ENCODE assay signal across 9 mouse cellular contexts in the genomic region with DNA sequence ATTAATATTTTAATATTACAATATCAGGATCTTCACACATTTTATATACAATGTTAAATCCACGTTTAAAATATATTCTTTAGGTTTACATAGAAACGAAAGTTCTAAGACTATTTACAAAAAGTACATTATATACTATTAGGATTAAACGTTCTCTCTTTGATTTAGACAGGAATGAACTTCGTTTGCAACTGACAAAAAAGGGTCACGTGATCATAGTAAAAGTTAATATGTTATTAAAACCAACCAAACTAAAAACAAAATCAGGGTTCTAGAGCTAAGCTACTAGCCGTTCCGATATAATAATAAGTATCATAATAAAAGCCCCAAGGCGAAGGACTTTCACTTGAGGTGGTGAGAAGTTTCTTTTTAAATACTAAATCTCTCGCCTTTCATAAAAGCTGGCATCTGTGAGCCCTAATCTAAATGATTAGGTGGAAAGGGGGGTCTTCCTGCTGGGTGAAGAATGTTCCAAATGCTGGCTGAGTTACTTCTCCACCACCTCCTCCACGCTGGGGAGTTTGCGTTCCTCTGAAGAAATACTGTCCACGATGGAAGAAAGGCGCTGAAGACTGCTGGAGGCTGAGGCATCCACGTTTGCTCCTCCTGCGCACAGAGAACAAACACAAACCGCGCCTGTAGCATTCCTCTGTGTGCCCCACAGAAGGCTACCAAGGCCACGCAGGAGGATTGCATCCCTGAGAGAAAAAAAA. TPM values are rescaled to one million over a fixed set of nuclear protein-coding genes. Genes with fewer than 3 reads are reported as not detected.
DNase-seq lines count a peak whose midpoint lies in the region; ATAC-seq and TF ChIP-seq lines count a peak whose summit lies in the region.
"Had no signal": no experiment of that assay in that cellular context is flagged by ENCODE, and none has a peak within 500 bp of the region (broad histone marks: within the 10 kb centered on the region; RNA-seq: fewer than 3 reads in every experiment).

No protein-coding gene starts in this region.

- 34% methylated on average over 18 of the region's 18 CpGs for WGBS in embryonic facial prominence, embryonic 14.5 days
- WGBS in intestine, embryonic 15.5 days: 32% methylated on average over 18 of the region's 18 CpGs
- 51% methylated on average over 18 of the region's 18 CpGs for WGBS in neural tube, embryonic 14.5 days
- WGBS in cerebellum, adult 2 months: 37% methylated on average over 18 of the region's 18 CpGs

- H3K4me2 ChIP-seq in embryonic facial prominence, embryonic 14.5 days (ENCODE audit: low read depth, low read length): peak overlapping the region; percentile 53
- peak overlapping the region; percentile 58 for H3K4me2 ChIP-seq in intestine, embryonic 15.5 days (replicated peaks)
- H3K4me2 ChIP-seq in neural tube, embryonic 14.5 days (ENCODE audit: low read depth, low read length): peak overlapping the region; percentile 37; the same call in 1 of the 2 replicates

- peak overlapping the region; percentile 23 for H3K4me3 ChIP-seq in embryonic facial prominence, embryonic 14.5 days (ENCODE audit: low read depth, low read length)
- peak overlapping the region; percentile 15; the same call in 1 of the 2 replicates for H3K4me3 ChIP-seq in intestine, embryonic 15.5 days (replicated peaks)
- no peak overlapping the region for H3K4me3 ChIP-seq in neural tube, embryonic 14.5 days (ENCODE audit: low read depth, low read length)
- no peak overlapping the region for H3K4me3 ChIP-seq in cerebellum, adult 2 months (replicated peaks; ENCODE audit: insufficient read depth, low read depth, low read length)

- intact Hi-C loops in left cerebral cortex, postnatal 36 days (cut with DNase I): no loop called here

- peak overlapping the region; percentile 45 for H3K9ac ChIP-seq in embryonic facial prominence, embryonic 14.5 days (ENCODE audit: low read depth, low read length)
- no peak overlapping the region for H3K9ac ChIP-seq in intestine, embryonic 15.5 days
- H3K9ac ChIP-seq in neural tube, embryonic 14.5 days (replicated peaks; ENCODE audit: low read depth, low read length): 0 out of 2 replicates have a peak overlapping the region, but pooled peaks have one; percentile 2

- H3K4me1 ChIP-seq in embryonic facial prominence, embryonic 14.5 days (ENCODE audit: control insufficient read depth, insufficient read depth, low read length): peaks cover 10% of the 10 kb centered on the region; the same call in 1 of the 2 replicates
- no peaks in the 10 kb centered on the region for H3K4me1 ChIP-seq in intestine, embryonic 15.5 days (replicated peaks)
- H3K4me1 ChIP-seq in neural tube, embryonic 14.5 days (ENCODE audit: control insufficient read depth, insufficient read depth, low read length): no peaks in the 10 kb centered on the region
- H3K4me1 ChIP-seq in cerebellum, adult 2 months (ENCODE audit: control insufficient read depth, insufficient read depth, low read length): no peaks in the 10 kb centered on the region

- ATAC-seq in embryonic facial prominence, embryonic 14.5 days (ENCODE audit: low read depth): 0 out of 2 replicates have a peak, but pooled peaks have one; percentile 10
- ATAC-seq in intestine, embryonic 15.5 days: peak; percentile 65; the same call in 1 of the 2 replicates
- ATAC-seq in neural tube, embryonic 14.5 days (ENCODE audit: low read depth): 0 out of 2 replicates have a peak, but pooled peaks have one; percentile 34

- H3K36me3 ChIP-seq in embryonic facial prominence, embryonic 14.5 days (ENCODE audit: control insufficient read depth, insufficient read depth, low read length): no peaks in the 10 kb centered on the region
- no peaks in the 10 kb centered on the region for H3K36me3 ChIP-seq in intestine, embryonic 15.5 days
- no peaks in the 10 kb centered on the region for H3K36me3 ChIP-seq in neural tube, embryonic 14.5 days (ENCODE audit: control insufficient read depth, insufficient read depth, low read length)

- peak; percentile 18 to 26 for DNase-seq in left cerebral cortex, postnatal 36 days (ENCODE audit: low spot score in 2 of 2)
- DNase-seq in left cerebral cortex, adult 9 months (ENCODE audit: low spot score in 2 of 2): no peak
- no peak for DNase-seq in embryonic facial prominence, embryonic 14.5 days (ENCODE audit: low spot score)
- no peak for DNase-seq in adrenal gland, postnatal 10 days
- no peak for DNase-seq in spleen, postnatal 4 days (ENCODE audit: low spot score in 2 of 2)
- DNase-seq in cerebellum, adult 2 months: no peak
- DNase-seq: kidney, postnatal 25 days had no signal

- no peak overlapping the region for H3K27ac ChIP-seq in embryonic facial prominence, embryonic 14.5 days (replicated peaks; ENCODE audit: low read depth, low read length)
- no peak overlapping the region for H3K27ac ChIP-seq in intestine, embryonic 15.5 days
- H3K27ac ChIP-seq in neural tube, embryonic 14.5 days (ENCODE audit: low read depth, low read length): no peak overlapping the region
- no peak overlapping the region for H3K27ac ChIP-seq in cerebellum, adult 2 months (ENCODE audit: insufficient read depth, low read length)

- H3K27me3 ChIP-seq in embryonic facial prominence, embryonic 14.5 days (replicated peaks; ENCODE audit: control insufficient read depth, insufficient read depth, low read length): 0 out of 2 replicates have a peak, but pooled peaks cover under 1% of the 10 kb centered on the region
- no peaks in the 10 kb centered on the region for H3K27me3 ChIP-seq in intestine, embryonic 15.5 days (replicated peaks)
- H3K27me3 ChIP-seq in neural tube, embryonic 14.5 days (ENCODE audit: control insufficient read depth, insufficient read depth, low read length): no peaks in the 10 kb centered on the region
- no peaks in the 10 kb centered on the region for H3K27me3 ChIP-seq in cerebellum, adult 2 months (ENCODE audit: control insufficient read depth, insufficient read depth, low read length)

- no peak for TF ChIP-seq POLR2A in cerebellum, adult 2 months (IDR thresholded peaks at IDR 0.05; ENCODE audit: borderline replicate concordance, insufficient read depth, low read length)

- no peak for TF ChIP-seq CTCF in cerebellum, adult 2 months (IDR thresholded peaks at IDR 0.05; ENCODE audit: borderline replicate concordance, insufficient read depth, low read depth, low read length)

- no peaks in the 10 kb centered on the region for H3K9me3 ChIP-seq in embryonic facial prominence, embryonic 14.5 days (ENCODE audit: control insufficient read depth, low read length)
- H3K9me3 ChIP-seq in intestine, embryonic 15.5 days: no peaks in the 10 kb centered on the region
- no peaks in the 10 kb centered on the region for H3K9me3 ChIP-seq in neural tube, embryonic 14.5 days (ENCODE audit: control insufficient read depth, low read length)

RNA-seq across cellular contexts. Expression of a gene that starts 1.5 kb away (rescaled TPM):
- not detected for total RNA-seq in left cerebral cortex, postnatal 36 days (2021)
- 20.2 and 28.9 TPM in 2 replicates for polyA plus RNA-seq in embryonic facial prominence, embryonic 14.5 days (2014; fragmentation: Nextera tagmentation; extraction: Ambion mirVana)
- 0.23 TPM in 1 of 2 replicates, not detected in the other for polyA plus RNA-seq in intestine, embryonic 15.5 days (2015; fragmentation: Nextera tagmentation; extraction: Ambion mirVana)
- polyA plus RNA-seq in neural tube, embryonic 14.5 days (2014; fragmentation: Nextera tagmentation; extraction: Ambion mirVana): not detected in 2 replicates
- 1 to 10 TPM; 2.4 to 9.0 TPM for total RNA-seq in adrenal gland, postnatal 10 days (2021)
- not detected in 2 replicates for polyA plus RNA-seq in cerebellum, adult 2 months (2012; rRNA removed)

RNA-seq across cellular contexts. Expression of a gene that starts 7.1 kb away (rescaled TPM):
- total RNA-seq in left cerebral cortex, postnatal 36 days (2021): not detected
- 22.1 and 22.5 TPM in 2 replicates for polyA plus RNA-seq in embryonic facial prominence, embryonic 14.5 days (2014; fragmentation: Nextera tagmentation; extraction: Ambion mirVana)
- polyA plus RNA-seq in intestine, embryonic 15.5 days (2015; fragmentation: Nextera tagmentation; extraction: Ambion mirVana): 0.13 TPM in 1 of 2 replicates, not detected in the other
- polyA plus RNA-seq in neural tube, embryonic 14.5 days (2014; fragmentation: Nextera tagmentation; extraction: Ambion mirVana): 0.13 and 0.16 TPM in 2 replicates
- under 1 TPM; 0.15 to 0.48 TPM for total RNA-seq in adrenal gland, postnatal 10 days (2021)
- not detected in 2 replicates for polyA plus RNA-seq in cerebellum, adult 2 months (2012; rRNA removed)

Comparison
In these comparisons a context has a peak if more than half of its experiments do, and no peak if none do; other contexts are left out.
1. DNase-seq: peak in left cerebral cortex, postnatal 36 days (2 of 2); none in left cerebral cortex, adult 9 months (0 of 2), embryonic facial prominence, embryonic 14.5 days (single experiment), adrenal gland, postnatal 10 days (single experiment), spleen, postnatal 4 days (0 of 2) and cerebellum, adult 2 months (0 of 2).
2. ATAC-seq: peak in every context shown above with its lines; median percentile 65 in intestine, embryonic 15.5 days; 34 in neural tube, embryonic 14.5 days; 10 in embryonic facial prominence, embryonic 14.5 days.
3. H3K4me3 ChIP-seq: peak in embryonic facial prominence, embryonic 14.5 days (single experiment) and intestine, embryonic 15.5 days (single experiment); none in neural tube, embryonic 14.5 days (single experiment) and cerebellum, adult 2 months (single experiment).
4. RNA of a gene that starts 1.5 kb away (polyA plus RNA-seq): 20.2 to 28.9 TPM in embryonic facial prominence, embryonic 14.5 days; 0.23 TPM in intestine, embryonic 15.5 days, not detected in neural tube, embryonic 14.5 days and not detected in cerebellum, adult 2 months; every median in the first group is over 10 times any median in the second.
5. RNA of a gene that starts 7.1 kb away (polyA plus RNA-seq): 22.1 to 22.5 TPM in embryonic facial prominence, embryonic 14.5 days; 0.13 to 0.16 TPM in neural tube, embryonic 14.5 days, 0.13 TPM in intestine, embryonic 15.5 days and not detected in cerebellum, adult 2 months; every median in the first group is over 10 times any median in the second.
6. Peak in every context shown above with its lines, with median percentiles within 50 percentile points of each other: H3K4me2 ChIP-seq.